Mouse (Mus musculus): ENCODE results near the gene Blnk. TPM values are rescaled to one million over a fixed set of nuclear protein-coding genes. Genes with fewer than 3 reads are reported as not detected.

The Blnk gene
- polyA plus RNA-seq, 3 experiments from 2014 or later, result 1.8 to 2.0 TPM; not detected in 1

GRCm38 (mm10) chr19:40999569-40999968, 5.2 kb upstream of the Blnk start:
- ATAC-seq, result no peak

DNA sequence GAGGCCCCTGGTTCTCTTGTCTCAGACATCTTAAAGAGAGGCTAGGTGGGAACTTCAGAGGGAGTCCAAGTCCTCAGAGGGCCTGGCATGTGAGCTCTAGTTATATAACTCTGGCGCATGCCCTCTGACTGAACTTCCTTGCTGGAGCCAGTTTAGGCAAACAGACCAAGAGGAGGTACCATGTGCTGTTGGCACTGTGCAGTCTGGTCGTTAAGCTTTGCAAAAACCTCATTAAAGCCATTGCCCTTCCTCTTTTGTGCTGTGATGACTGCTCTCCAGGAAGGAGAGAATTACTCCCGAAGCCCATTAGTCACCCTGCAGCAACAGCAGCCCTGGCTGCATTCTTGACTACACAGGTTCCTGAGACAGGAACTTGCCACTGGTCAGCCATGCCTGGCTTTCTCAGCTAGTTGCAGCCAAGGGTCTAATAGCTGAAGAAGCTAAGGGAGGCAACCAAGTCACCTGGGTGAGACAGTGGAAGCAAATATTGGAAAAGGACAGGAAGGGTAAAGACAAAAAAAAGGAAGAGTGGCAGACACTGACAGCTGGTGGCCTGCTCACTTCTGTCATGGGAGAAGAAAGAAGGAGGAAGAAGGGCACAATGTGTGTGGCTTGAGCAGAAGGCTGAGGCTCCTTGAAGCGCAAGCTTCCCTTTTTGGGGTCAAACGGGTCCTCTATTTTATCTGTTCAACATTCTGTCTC, 4.3 kb upstream of the Blnk start:
- ATAC-seq, result no peak

GRCm38 (mm10) chr19:40996722-40997121, 2.4 kb upstream of the Blnk start:
- ATAC-seq, result no peak

GRCm38 (mm10) chr19:40995449-40996401, 1.4 kb upstream of the Blnk start:
- no peak for ATAC-seq

GRCm38 (mm10) chr19:40994911-40995310, 576 bp upstream of the Blnk start:
- ATAC-seq, result no peak

DNA sequence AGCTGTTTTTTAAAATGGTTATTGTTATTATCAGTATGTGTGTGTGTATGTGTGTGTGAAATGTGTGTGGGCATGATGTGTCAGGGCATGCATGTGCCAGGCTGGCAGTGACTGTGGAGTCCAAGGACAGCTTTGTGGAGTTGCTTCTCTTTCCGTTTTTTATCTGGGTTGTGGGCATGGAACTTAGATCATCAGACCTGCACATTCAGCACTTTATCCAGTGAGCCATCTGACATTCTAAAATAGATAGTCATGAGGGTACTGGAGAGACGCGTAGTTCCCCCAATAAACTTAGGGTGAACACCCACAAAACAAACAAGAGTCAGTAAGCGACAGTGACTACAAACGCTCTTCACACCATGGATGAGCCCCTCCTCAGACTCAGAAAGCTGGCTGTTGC, 979 bp downstream of the Blnk start:
- no peak for ATAC-seq

DNA sequence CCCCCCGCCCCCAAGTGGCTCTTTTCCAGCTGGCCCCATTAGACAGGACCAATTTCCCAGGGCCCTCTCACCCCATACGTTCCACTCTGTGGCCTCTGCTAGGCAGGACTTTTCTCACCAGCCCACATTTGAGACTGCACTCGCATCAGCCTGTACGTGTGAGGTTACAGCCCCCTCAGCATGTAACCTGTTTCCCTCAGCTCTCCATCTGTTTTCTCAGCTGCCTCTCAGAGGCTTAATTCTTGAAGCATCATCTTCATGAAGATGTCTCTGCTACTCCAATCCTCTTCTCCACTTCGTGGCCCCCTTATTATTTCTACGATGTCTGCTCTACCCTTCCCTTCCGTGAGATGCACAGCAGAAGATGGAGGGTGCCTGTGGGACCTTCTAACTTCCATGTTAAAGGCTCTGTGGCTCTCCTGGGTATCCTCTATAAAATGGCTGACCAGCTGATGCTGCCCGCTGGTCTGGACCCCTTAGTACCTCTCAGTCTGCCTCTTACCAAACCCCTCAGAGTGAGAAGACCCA, 1.8 kb downstream of the Blnk start:
- ATAC-seq, result no peak

- ATAC-seq, result no peak
Measured at GRCm38 (mm10) chr19:40992096-40992495, 2.2 kb downstream of the Blnk start.

- no peak for ATAC-seq
Measured at GRCm38 (mm10) chr19:40991626-40992025, 2.7 kb downstream of the Blnk start.

DNA sequence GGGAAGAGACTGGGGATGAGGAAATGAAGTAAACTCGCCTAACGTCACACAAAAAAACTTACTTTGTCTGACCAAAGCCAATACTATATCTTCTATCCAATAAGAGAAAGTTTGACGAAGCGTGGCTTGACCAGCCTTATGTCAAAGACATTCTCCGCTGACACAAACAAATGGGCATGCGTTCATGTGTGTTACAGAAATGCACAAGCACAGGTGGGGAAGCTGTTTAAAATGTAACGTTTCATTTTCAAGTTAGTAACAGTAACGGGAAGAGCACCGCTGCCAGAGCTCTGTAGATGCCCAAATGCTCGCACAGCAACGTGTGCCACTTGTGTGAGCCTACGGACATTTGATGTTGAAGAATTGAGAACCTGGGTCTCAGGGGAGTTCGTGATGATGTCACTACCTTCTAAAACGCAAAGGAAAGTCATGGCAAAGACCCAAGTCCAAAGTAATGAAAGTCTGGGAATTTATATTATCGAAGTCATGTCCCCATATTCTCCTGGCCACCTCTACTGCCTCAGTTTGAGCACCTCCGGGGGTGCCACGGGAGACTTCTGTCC, 3.5 kb downstream of the Blnk start:
- ATAC-seq, result no peak

- ATAC-seq, result no peak
Measured at GRCm38 (mm10) chr19:40989961-40990600, 4.3 kb downstream of the Blnk start.

- ATAC-seq, result no peak
Measured at GRCm38 (mm10) chr19:40988856-40989255, 5.5 kb downstream of the Blnk start.

GRCm38 (mm10) chr19:40984536-40984935, 9.8 kb downstream of the Blnk start:
- no peak for ATAC-seq

GRCm38 (mm10) chr19:40980671-40981070, 13.7 kb downstream of the Blnk start:
- no peak for ATAC-seq

DNA sequence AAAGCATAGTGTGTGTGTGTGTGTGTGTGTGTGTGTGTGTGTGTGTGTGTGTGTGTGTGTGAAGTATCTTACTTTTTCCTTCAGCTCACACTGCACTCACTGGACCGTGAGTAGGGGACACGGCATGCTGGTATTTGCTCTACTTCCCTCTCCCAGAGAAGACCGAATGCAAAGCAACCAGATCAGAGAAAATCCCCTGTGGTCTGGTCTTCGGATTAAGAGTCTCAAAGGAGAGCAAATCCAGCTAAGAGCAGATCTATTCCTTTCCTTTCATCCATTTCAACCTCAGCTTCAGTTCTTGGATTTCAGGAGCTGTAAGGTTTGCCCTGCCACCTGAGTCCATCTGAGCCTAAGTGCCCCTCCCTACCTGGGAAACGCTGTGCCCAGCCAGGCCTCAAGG, 16.3 kb downstream of the Blnk start:
- no peak for ATAC-seq

- ATAC-seq, result no peak
Measured at GRCm38 (mm10) chr19:40976946-40977917, 17.1 kb downstream of the Blnk start.

- no peak for ATAC-seq
Measured at GRCm38 (mm10) chr19:40971273-40971914, 22.9 kb downstream of the Blnk start.

GRCm38 (mm10) chr19:40970775-40971174, 23.6 kb downstream of the Blnk start:
- ATAC-seq, result no peak

DNA sequence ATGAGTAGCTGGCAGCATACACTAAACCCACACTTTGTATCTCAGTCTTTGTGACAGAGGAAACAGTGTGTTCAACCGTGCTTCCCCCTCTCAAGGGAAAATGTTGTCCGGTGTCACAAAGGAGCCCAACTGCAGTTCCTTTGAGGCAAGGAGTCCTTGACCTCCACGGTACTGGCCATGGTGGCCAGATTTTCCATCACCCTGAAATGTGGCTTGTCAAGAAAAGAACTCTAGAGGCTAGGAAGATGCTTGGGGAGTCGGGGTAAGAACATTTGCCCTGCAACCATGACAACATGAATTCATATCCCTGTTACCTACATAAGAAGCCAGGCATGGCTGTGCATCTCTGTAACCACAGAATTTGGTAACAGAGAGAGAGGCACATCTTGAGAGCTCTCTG, 24.0 kb downstream of the Blnk start:
- ATAC-seq, result no peak

DNA sequence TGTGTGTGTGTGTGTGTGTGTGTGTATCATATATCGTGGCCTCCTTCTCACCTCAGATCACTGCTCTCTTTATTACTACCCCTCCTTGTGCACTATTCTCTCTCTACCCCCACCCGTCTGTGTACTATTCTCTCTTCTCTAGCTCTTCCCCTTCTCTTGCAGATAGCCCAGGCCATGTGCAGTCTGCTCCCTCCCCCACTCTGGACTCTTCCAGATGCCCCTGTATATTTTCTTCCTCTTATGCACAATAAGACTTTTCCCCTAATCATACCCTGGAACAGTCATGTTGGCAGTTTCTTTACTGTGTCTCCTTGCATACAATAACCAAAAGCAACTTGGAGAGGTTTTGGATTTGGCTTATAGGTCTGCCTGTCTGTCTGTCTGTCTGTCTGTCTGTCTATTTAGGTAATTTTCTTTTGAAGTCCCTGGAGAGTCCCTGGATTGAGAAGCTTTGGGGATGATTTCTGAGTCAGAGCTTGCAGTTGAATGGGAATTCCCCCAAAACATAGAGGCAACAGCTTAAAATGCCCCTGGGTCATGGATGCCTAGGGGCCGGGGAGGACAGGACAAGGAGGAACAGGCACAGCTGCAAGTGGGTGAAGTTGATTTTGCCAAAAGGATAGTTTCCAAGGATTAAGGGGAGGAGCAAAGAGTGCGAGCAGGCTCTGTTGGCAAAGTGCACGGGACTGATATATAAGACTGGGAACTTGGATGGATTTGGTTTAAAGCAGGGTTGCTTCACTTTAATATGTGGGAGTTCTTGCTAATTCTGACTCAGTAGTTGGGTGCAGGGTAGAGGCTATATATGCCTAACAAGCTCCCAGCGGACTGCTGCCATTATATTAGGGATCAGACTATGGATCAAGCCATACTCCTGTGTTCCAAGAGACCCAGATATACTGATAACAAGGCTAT, 29.1 kb downstream of the Blnk start:
- no peak for ATAC-seq
